Mouse (Mus musculus): ENCODE measurements around the gene Vmn1r93.
"Not testable (repeated sequence)": the region's sequence is repeated elsewhere in the genome, so short reads cannot be mapped to it uniquely, and the experiment has no call there.

DNA sequence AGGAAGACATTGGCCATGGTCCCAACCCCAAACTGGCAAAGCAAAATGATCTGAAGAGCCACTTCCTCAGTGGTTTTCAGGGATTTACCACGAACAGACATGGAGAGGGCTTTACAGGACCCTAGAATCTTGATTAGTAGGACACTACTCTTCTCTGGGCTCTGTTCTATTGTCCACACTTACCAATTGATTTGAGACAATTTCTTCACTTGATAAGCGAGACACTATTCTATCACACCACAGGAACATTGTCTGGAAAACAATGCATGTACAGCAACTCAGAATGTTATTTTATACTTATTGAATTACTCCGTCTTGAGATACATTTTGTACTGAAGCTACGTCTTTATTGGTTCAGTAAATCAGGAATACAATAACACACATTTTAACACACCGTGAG lies at the start of gene Vmn1r93:
- TF ChIP-seq POLR2A, CTCF (IDR thresholded peaks at IDR 0.05; ENCODE audit: extremely low read depth, insufficient read depth, low read length): not testable (repeated sequence)
